Mouse (Mus musculus): Measurements from ENCODE around the gene Cfap54. TPM values are rescaled to one million over a fixed set of nuclear protein-coding genes. Genes with fewer than 3 reads are reported as not detected.

The Cfap54 gene
- polyA plus RNA-seq, 1 experiment from 2014 or later: 0.48 TPM

- H3K4me2 ChIP-seq: no peak overlapping the region
- H3K36me3 ChIP-seq: no peaks in the 10 kb centered on the region
- no peak for ATAC-seq (ENCODE audit: insufficient number of reproducible peaks, insufficient read depth, low FRiP score, low TSS enrichment, low read depth)
- peaks cover 6% of the 10 kb centered on the region; the same call in 1 of the 2 replicates for H3K9me3 ChIP-seq
- WGBS: 92% methylated on average over 7 of the region's 7 CpGs
- H3K27me3 ChIP-seq: no peaks in the 10 kb centered on the region
- H3K4me1 ChIP-seq (replicated peaks): peaks cover 9% of the 10 kb centered on the region; the same call in 1 of the 2 replicates
- H3K4me3 ChIP-seq (replicated peaks): no peak overlapping the region
- no peak overlapping the region for H3K27ac ChIP-seq
- no peak overlapping the region for H3K9ac ChIP-seq (replicated peaks)
Measured at GRCm38 (mm10) chr10:93097439-93097838, 16.0 kb upstream of the Cfap54 start.

GRCm38 (mm10) chr10:93095827-93096226 lies 14.4 kb upstream of the Cfap54 start:
- H3K4me3 ChIP-seq (replicated peaks): no peak overlapping the region
- H3K4me1 ChIP-seq (replicated peaks): peaks cover 9% of the 10 kb centered on the region; the same call in 1 of the 2 replicates
- WGBS: 60% methylated on average over 4 of the region's 4 CpGs
- no peak for ATAC-seq (ENCODE audit: insufficient number of reproducible peaks, insufficient read depth, low FRiP score, low TSS enrichment, low read depth)
- no peak overlapping the region for H3K27ac ChIP-seq
- H3K27me3 ChIP-seq: no peaks in the 10 kb centered on the region
- no peak overlapping the region for H3K9ac ChIP-seq (replicated peaks)
- H3K36me3 ChIP-seq: no peaks in the 10 kb centered on the region
- no peak overlapping the region for H3K4me2 ChIP-seq
- peaks cover 6% of the 10 kb centered on the region; the same call in 1 of the 2 replicates for H3K9me3 ChIP-seq

- Histone ChIP-seq H3K4me2 (no peak overlapping the region), H3K27ac (no peak overlapping the region), H3K36me3 (no peaks in the 10 kb centered on the region), H3K27me3 (no peaks in the 10 kb centered on the region), H3K4me3 (replicated peaks) (no peak overlapping the region), H3K4me1 (replicated peaks) (peaks cover 9% of the 10 kb centered on the region; the same call in 1 of the 2 replicates), H3K9me3 (peaks cover 6% of the 10 kb centered on the region; the same call in 1 of the 2 replicates), H3K9ac (replicated peaks) (no peak overlapping the region)
- ATAC-seq (ENCODE audit: insufficient number of reproducible peaks, insufficient read depth, low FRiP score, low TSS enrichment, low read depth): no peak
- WGBS: 79% methylated on average over 7 of the region's 7 CpGs
Measured at GRCm38 (mm10) chr10:93094957-93095580, 13.7 kb upstream of the Cfap54 start.

GRCm38 (mm10) chr10:93091928-93092327 lies 10.5 kb upstream of the Cfap54 start:
- no peaks in the 10 kb centered on the region for H3K9me3 ChIP-seq
- no peaks in the 10 kb centered on the region for H3K27me3 ChIP-seq
- no peak for ATAC-seq (ENCODE audit: insufficient number of reproducible peaks, insufficient read depth, low FRiP score, low TSS enrichment, low read depth)
- peaks cover 6% of the 10 kb centered on the region; the same call in 1 of the 2 replicates for H3K4me1 ChIP-seq (replicated peaks)
- H3K9ac ChIP-seq (replicated peaks): no peak overlapping the region
- H3K27ac ChIP-seq: no peak overlapping the region
- H3K4me2 ChIP-seq: no peak overlapping the region
- no peaks in the 10 kb centered on the region for H3K36me3 ChIP-seq
- H3K4me3 ChIP-seq (replicated peaks): no peak overlapping the region
- 86% methylated on average over 2 of the region's 2 CpGs for WGBS

GRCm38 (mm10) chr10:93090241-93090640 lies 8.8 kb upstream of the Cfap54 start:
- no peaks in the 10 kb centered on the region for H3K4me1 ChIP-seq (replicated peaks)
- WGBS: 81% methylated on average over 6 of the region's 6 CpGs
- H3K9ac ChIP-seq (replicated peaks): no peak overlapping the region
- ATAC-seq (ENCODE audit: insufficient number of reproducible peaks, insufficient read depth, low FRiP score, low TSS enrichment, low read depth): no peak
- H3K27ac ChIP-seq: no peak overlapping the region
- no peaks in the 10 kb centered on the region for H3K36me3 ChIP-seq
- no peak overlapping the region for H3K4me2 ChIP-seq
- H3K4me3 ChIP-seq (replicated peaks): no peak overlapping the region
- H3K27me3 ChIP-seq: no peaks in the 10 kb centered on the region
- no peaks in the 10 kb centered on the region for H3K9me3 ChIP-seq

GRCm38 (mm10) chr10:93088396-93089048 lies 7.1 kb upstream of the Cfap54 start:
- no peaks in the 10 kb centered on the region for H3K4me1 ChIP-seq (replicated peaks)
- no peak overlapping the region for H3K4me2 ChIP-seq
- 62% methylated on average over 11 of the region's 11 CpGs for WGBS
- H3K9ac ChIP-seq (replicated peaks): no peak overlapping the region
- no peaks in the 10 kb centered on the region for H3K9me3 ChIP-seq
- H3K27ac ChIP-seq: no peak overlapping the region
- H3K27me3 ChIP-seq: no peaks in the 10 kb centered on the region
- no peak overlapping the region for H3K4me3 ChIP-seq (replicated peaks)
- H3K36me3 ChIP-seq: no peaks in the 10 kb centered on the region
- no peak for ATAC-seq (ENCODE audit: insufficient number of reproducible peaks, insufficient read depth, low FRiP score, low TSS enrichment, low read depth)

GRCm38 (mm10) chr10:93087504-93087903 lies 6.1 kb upstream of the Cfap54 start:
- H3K9ac ChIP-seq (replicated peaks): no peak overlapping the region
- 83% methylated on average over 7 of the region's 7 CpGs for WGBS

GRCm38 (mm10) chr10:93083963-93084340 lies 2.5 kb upstream of the Cfap54 start:
- H3K27me3 ChIP-seq: no peaks in the 10 kb centered on the region
- no peak overlapping the region for H3K4me2 ChIP-seq
- H3K27ac ChIP-seq: no peak overlapping the region
- no peak for ATAC-seq (ENCODE audit: insufficient number of reproducible peaks, insufficient read depth, low FRiP score, low TSS enrichment, low read depth)
- no peak overlapping the region for H3K9ac ChIP-seq (replicated peaks)
- H3K4me3 ChIP-seq (replicated peaks): no peak overlapping the region
- H3K4me1 ChIP-seq (replicated peaks): peaks cover 8% of the 10 kb centered on the region; the same call in 1 of the 2 replicates
- no peaks in the 10 kb centered on the region for H3K9me3 ChIP-seq
- 51% methylated on average over 8 of the region's 8 CpGs for WGBS
- H3K36me3 ChIP-seq: no peaks in the 10 kb centered on the region

More at GRCm38 (mm10) chr10:93087504-93087903, 6.1 kb upstream of the Cfap54 start:
- Histone ChIP-seq H3K4me1 (replicated peaks) (peaks cover 5% of the 10 kb centered on the region; the same call in 1 of the 2 replicates), H3K27ac (no peak overlapping the region), H3K27me3 (no peaks in the 10 kb centered on the region), H3K4me3 (replicated peaks) (no peak overlapping the region), H3K9me3 (no peaks in the 10 kb centered on the region), H3K4me2 (no peak overlapping the region), H3K36me3 (no peaks in the 10 kb centered on the region)
- no peak for ATAC-seq (ENCODE audit: insufficient number of reproducible peaks, insufficient read depth, low FRiP score, low TSS enrichment, low read depth)

- ATAC-seq (ENCODE audit: insufficient number of reproducible peaks, insufficient read depth, low FRiP score, low TSS enrichment, low read depth): no peak
- 7% methylated on average over 17 of the region's 17 CpGs for WGBS
Measured at GRCm38 (mm10) chr10:93083198-93083962, 2.0 kb upstream of the Cfap54 start.

GRCm38 (mm10) chr10:93079486-93079885 lies 1.9 kb downstream of the Cfap54 start:
- H3K27ac ChIP-seq: no peak overlapping the region
- no peak for ATAC-seq (ENCODE audit: insufficient number of reproducible peaks, insufficient read depth, low FRiP score, low TSS enrichment, low read depth)
- no peaks in the 10 kb centered on the region for H3K36me3 ChIP-seq
- H3K9me3 ChIP-seq: no peaks in the 10 kb centered on the region
- no peak overlapping the region for H3K4me3 ChIP-seq (replicated peaks)
- H3K4me2 ChIP-seq: no peak overlapping the region
- H3K9ac ChIP-seq (replicated peaks): no peak overlapping the region
- H3K4me1 ChIP-seq (replicated peaks): peaks cover 11% of the 10 kb centered on the region; the same call in 1 of the 2 replicates
- 87% methylated on average over 3 of the region's 3 CpGs for WGBS
- no peaks in the 10 kb centered on the region for H3K27me3 ChIP-seq

More at GRCm38 (mm10) chr10:93083198-93083962, 2.0 kb upstream of the Cfap54 start:
- no peaks in the 10 kb centered on the region for H3K27me3 ChIP-seq
- H3K9ac ChIP-seq (replicated peaks): no peak overlapping the region
- H3K4me3 ChIP-seq (replicated peaks): peak overlapping the region; percentile 25
- peaks cover 8% of the 10 kb centered on the region; the same call in 1 of the 2 replicates for H3K4me1 ChIP-seq (replicated peaks)
- no peaks in the 10 kb centered on the region for H3K9me3 ChIP-seq
- H3K36me3 ChIP-seq: no peaks in the 10 kb centered on the region
- H3K27ac ChIP-seq: no peak overlapping the region
- H3K4me2 ChIP-seq: peak overlapping the region; percentile 52

- 77% methylated on average over 11 of the region's 11 CpGs for WGBS
- Histone ChIP-seq H3K9ac (replicated peaks) (no peak overlapping the region), H3K27me3 (no peaks in the 10 kb centered on the region), H3K4me3 (replicated peaks) (no peak overlapping the region), H3K4me1 (replicated peaks) (peaks cover 7% of the 10 kb centered on the region; the same call in 1 of the 2 replicates), H3K4me2 (no peak overlapping the region), H3K36me3 (no peaks in the 10 kb centered on the region), H3K9me3 (no peaks in the 10 kb centered on the region), H3K27ac (no peak overlapping the region)
- no peak for ATAC-seq (ENCODE audit: insufficient number of reproducible peaks, insufficient read depth, low FRiP score, low TSS enrichment, low read depth)
Measured at GRCm38 (mm10) chr10:93077935-93078479, 3.4 kb downstream of the Cfap54 start.
